Mouse (Mus musculus) Muller cell, postnatal 12 days (primary cell): ENCODE measurements at regions not wholly inside any gene's neighbourhood (a gene's known extent, or its start where the extent isn't known, plus 50 kb on each side); places are given as distances from the start of the nearest gene placed in this dataset.
"Not testable (repeated sequence)": the region's sequence is repeated elsewhere in the genome, so short reads cannot be mapped to it uniquely, and the experiment has no call there.

ENCODE experiments used
- DNase-seq: peaks from one replicate; pipeline ENCODE4 v3.0.0-alpha.2; 2015; ENCODE audit errors: inconsistent ontology term

- not testable (repeated sequence) for DNase-seq
These were observed 3648.0 kb downstream of the 9330182O14Rik start for GRCm38 (mm10) chr15:43782126-43782632.

DNA sequence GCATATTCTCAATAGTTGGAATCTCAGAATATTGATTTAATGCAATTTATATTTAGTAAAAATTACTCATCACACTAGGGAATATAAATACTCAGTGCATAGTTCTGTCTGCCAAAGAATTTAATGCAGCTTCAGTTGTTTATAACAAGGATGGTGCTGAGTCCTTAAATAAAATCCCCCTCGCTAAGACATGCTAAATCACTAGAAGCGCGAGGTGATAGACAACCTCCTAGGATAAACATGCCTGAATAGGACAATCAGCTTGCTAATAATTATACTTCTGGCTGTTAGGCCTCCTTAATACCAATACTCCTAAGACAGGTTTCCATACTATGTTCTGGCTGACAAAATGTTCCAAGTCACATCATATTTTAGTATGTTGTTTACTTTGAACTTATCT lies 3650.0 kb downstream of the 9330182O14Rik start:
- no peak for DNase-seq

DNA sequence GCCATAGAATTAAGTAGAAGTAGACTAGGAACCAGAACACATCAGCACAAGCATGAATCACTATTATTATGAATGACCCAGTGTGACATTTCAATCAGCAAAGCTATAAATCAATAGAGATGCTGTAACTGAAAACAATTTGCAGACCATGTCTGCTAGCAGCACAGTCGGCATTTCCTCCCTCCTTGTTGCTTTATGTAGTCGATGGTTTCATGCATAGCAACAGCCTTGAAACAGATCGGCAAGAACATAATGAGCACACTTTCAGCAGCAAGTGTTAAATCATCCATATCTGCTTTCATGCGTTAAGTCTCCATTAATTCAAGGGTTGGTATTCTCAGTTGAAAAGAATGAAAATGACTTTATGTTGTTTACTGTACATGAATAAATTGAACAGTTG lies 3669.2 kb downstream of the 9330182O14Rik start:
- DNase-seq: peak; percentile 1
